Mouse (Mus musculus) retina, postnatal 7 days (tissue): ENCODE results near the gene Hs6st3.

Experiments used
- DNase-seq: peaks from one replicate; pipeline ENCODE4 v3.0.0-alpha.2; 2012; ENCODE audit warnings: low read depth, low spot score

The Hs6st3 gene

GRCm38 (mm10) chr14:119789457-119789856 lies 651.3 kb downstream of the Hs6st3 start:
- no peak for DNase-seq

DNA sequence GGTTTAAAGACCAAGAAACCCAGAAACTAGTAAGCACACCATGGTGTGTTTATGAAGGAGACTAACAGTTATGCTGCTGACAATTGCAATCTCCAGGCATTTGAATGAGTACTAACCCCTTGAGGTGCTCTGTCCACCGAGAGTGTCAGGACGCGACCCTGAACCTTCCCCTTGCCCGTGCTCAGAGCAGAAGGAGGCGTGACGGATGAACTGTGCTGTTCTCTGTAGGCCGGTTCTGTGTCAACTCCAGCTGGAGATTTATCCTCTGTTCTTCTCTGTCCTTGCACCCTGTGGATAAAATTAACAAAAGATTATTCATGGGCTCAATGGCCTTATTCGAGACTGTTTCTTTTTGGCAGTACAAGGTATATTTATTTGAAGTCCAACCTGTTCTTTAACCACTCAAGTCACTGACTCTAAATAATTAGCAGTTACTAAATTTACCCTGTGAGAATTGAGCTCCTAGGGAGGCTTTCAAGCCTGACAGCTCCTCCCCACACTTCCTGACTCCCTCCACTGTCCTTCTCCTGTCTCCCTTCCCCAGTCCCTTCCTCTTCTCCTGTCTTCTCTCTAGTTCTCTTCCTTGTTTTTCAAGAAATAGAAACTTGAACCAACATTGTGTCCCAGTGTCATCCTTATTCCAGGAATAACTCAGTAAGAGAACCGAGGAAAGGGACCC lies 659.2 kb downstream of the Hs6st3 start:
- no peak for DNase-seq

GRCm38 (mm10) chr14:119798561-119798960 lies 660.4 kb downstream of the Hs6st3 start:
- DNase-seq: no peak

DNA sequence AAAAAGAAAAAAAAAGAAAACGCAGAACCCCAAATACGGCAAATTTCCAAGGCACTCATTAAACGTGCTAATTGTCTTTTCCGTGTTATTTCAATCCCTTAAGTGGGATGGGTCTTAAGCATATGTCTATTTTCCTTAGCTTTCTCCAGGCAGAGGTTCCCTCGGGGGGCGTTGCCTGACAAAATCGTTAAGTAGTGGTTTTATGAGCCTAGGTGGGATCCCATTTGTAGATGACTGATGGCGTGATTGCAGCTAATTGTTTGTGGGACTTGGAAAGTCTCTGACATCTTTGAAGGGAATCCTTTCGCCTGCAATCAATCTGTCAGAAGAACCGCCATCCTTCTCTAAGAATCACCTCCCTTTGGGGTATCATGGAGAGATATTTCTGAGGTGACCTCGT lies 662.7 kb downstream of the Hs6st3 start:
- DNase-seq: no peak

GRCm38 (mm10) chr14:119813898-119814297 lies 675.8 kb downstream of the Hs6st3 start:
- DNase-seq: no peak

GRCm38 (mm10) chr14:119815616-119816015 lies 677.5 kb downstream of the Hs6st3 start:
- DNase-seq: no peak

GRCm38 (mm10) chr14:119820562-119820961 lies 682.4 kb downstream of the Hs6st3 start:
- no peak for DNase-seq

DNA sequence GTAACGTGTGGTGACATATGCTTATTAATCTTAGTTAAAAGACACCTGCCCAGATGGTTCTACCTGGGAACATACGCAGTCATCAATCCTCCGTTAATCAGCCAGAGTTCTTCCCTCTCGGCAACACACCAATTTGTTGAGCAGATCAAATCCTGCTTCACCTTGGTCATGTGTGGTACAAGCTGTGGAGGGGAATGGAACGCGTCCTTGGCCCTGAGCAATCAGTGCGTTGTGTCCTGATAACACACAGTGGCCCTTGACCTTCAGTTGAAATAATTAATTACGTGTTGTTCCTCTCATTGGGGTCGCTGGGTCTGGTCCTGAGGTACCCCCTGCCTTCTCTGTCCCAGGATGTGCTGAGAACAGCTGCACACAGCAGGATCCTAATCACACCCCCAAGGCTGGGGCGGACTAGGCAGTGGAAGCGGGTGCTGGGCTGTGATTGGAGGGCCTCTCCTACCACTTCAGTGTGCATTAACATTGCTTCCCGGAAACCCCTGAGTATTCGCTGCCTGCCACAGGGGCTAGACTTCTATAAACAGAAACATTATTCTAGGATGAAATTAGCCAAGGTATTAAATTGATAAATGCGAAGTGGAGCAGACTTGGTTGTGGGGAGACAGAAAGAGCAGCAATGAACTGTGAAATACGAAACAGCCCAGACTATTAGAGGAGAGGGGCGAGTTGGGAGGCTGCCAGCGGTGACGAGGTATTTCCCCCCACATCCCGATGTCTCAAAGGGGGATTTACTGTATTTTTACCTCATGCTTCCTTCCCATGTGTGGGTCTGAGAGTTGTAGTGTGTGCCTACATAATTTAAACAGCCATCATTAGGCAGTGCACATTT lies 693.2 kb downstream of the Hs6st3 start:
- DNase-seq: no peak

- DNase-seq: no peak
Measured at GRCm38 (mm10) chr14:119832012-119832325, 693.8 kb downstream of the Hs6st3 start.

GRCm38 (mm10) chr14:119832940-119833339 lies 694.8 kb downstream of the Hs6st3 start:
- DNase-seq: no peak

- no peak for DNase-seq
Measured at GRCm38 (mm10) chr14:119834008-119834700, 696.0 kb downstream of the Hs6st3 start.

DNA sequence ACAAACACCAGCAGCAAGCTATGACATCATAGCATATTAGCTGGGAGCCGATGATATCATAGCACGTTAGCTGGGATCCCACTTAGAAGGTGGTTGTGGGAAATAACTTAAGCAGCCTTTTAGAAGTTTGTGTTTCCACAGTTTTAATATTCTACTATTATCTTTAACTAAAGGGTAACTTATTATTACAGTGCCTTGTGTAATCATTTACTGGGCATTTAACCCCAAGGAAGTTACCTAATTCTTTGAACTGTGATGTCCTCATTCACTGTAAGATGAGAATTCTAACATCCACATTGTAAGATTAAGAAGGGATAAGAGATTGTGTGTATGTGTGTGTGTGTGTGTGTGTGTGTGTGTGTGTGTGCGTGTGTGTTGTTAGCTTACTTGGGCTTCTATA lies 697.9 kb downstream of the Hs6st3 start:
- no peak for DNase-seq

DNA sequence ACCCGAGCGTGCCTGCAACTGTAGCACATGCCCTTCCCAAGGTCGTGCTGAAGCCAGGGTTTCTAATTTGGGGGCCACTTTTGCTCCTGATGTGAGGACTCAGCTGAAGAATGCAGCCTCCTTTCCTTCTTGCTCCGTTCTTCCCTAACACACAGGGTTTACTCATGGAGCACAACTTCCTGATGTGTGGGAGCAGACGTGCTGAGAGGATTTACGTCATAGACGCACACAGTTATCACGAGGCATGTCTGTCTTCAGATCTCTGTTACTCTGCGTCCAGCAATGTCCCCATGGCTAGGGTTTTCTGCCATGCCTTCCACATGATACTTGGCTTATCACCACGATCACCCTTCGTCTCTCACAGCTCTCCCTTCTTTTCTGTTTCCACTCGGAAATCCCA lies 709.4 kb downstream of the Hs6st3 start:
- no peak for DNase-seq

- DNase-seq: no peak
Measured at GRCm38 (mm10) chr14:119848759-119849298, 710.7 kb downstream of the Hs6st3 start.

DNA sequence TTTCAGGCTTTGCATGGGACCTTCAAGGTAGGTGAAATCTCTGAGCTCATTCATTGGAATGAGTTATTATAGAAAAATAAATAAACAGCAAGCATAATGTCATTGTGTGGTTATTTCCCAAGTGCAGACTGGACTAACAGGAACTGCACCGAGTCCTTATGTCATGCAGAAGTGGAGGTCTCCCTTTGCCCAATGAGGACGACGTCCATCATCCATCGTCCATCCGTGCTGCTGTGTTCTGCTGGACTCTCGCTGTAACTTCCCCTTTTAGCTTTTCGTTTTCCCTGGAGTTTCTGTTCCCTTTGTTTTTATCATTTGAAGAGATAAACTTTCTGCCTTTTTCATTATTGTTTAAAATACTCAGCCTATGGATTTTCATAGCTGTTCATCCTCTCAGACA lies 711.2 kb downstream of the Hs6st3 start:
- DNase-seq: no peak

DNA sequence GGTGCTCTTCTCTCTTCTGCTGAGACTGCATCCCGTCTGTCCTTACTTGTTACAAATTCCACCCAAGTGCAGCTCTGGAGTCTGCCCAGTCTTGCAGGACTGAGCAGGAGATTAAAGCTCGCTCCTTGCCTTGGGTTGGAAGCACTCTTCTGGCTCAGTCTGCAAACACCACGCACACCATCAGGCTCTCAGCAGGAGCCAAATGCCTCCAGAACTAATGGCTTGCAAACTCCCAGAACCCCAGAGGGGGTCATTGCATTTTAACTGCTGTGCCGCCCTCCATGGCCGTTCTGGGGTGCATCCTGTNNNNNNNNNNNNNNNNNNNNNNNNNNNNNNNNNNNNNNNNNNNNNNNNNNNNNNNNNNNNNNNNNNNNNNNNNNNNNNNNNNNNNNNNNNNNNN lies 714.0 kb downstream of the Hs6st3 start:
- no peak for DNase-seq

GRCm38 (mm10) chr14:119857338-119858291 lies 719.5 kb downstream of the Hs6st3 start:
- DNase-seq: no peak

DNA sequence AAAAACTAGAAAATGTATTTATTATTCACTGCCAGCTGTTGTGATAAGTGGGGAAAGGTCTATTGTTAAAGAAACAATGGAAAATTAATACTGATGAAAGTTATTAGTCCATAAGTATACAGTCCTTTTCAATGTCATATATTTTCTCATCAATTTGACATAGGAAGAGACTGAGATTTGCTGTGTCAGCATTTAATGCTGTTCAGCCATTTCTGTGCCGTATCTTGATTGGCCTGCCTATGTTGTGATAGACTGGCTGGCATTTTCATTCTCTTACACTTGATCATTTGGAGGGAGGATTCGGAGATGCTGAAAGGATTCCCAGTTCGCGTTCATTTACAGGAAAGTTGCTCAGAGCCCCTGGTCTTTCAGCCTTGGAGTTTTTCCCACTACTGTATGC lies 735.5 kb downstream of the Hs6st3 start:
- no peak for DNase-seq

DNA sequence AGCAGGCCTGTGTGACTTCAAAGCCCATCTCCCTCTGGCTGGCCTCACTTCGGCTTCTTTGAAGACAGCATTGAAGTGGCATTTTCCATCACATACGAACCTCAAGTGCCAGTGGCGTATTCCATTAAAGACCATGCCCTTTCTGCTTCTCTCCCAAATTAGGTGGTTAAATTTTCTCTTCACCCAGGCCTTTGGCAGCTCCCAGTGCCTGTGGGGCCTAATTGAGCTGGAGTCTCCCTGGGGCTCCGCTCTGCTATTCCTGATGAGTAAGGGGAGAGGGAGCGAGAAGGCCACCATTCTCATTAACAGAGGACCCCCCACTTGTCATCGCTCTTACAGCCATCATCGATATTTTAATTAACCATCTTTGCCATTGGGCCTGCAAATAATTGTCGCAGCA lies 754.8 kb downstream of the Hs6st3 start:
- no peak for DNase-seq

DNA sequence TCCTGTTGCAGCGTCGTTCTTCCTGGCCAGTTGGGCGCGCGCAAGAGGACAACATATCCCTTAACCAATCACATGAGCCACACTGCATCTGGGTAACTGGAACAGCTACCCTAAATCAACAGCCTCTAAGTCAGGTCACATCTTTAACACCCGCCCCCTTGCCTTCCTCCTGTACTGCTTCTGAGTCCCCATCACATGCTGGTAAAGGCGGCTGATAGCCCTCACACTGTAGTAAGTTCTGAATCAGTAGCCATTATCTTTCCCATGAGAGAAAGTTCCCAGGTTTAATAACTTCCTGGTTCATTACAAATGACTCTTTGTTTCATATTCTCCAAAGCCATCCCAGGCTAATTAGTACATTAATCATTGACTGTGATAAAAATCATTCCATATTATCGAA lies 757.0 kb downstream of the Hs6st3 start:
- no peak for DNase-seq

DNA sequence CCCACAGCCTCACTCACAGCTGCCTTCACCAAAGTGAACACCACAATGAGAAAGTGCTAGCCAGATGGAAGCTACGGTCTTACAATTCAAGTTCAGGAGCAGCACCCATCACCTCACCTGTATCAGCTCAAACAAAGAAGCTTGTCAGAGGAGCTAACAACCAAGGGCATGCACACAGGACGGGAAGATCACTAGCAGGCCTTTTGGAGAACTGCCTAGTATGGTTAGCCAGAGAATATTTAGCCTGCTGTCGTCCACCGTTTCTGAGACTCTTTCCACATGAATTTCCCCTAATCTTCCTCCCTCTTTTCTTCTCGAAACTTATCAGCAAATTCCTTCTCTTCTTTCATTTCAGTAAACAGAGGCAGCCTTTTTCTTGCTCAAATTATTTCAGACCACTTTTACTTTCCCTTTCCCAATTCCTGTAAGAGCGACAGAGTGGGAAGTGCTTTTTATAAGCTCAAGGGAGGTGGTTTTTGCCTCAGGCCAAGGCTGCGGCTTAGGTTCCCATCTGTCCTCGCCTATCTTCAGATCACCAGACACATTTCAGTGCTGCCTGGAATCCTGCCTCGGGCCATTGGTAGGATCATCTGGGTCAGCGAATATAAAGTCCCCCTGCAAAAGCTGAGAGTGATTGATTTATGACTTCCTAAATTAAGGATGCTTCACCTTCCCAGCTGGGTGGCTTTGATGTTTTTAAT lies 757.8 kb downstream of the Hs6st3 start:
- DNase-seq: no peak
